Mouse (Mus musculus) midbrain, embryonic 11.5 days (tissue): Measurements from ENCODE around the gene Eml3. TPM values are rescaled to one million over a fixed set of nuclear protein-coding genes. Genes with fewer than 3 reads are reported as not detected.

Experiments
- ATAC-seq: fragments of 200-750 bp; cut with Nextera tagmentation; 2 replicates; pipeline ENCODE4 v1.8.0; 2017; ENCODE audit warnings: moderate TSS enrichment, moderate library complexity; ENCODE audit not compliant: low FRiP score
- DNase-seq: peaks from one replicate; pipeline ENCODE4 v3.0.0; 2015; ENCODE audit warnings: low spot score; ENCODE audit errors: missing footprints
- H3K27ac ChIP-seq: fragments of 300-500 bp; sonication (generic); 2 replicates; pipeline ENCODE4 v1.5.1; 2014; ENCODE audit warnings: low read depth, low read length
- H3K27me3 ChIP-seq: fragments of 300-500 bp; sonication (generic); 2 replicates; pipeline ENCODE4 v1.6.1; 2014; ENCODE audit warnings: mild to moderate bottlenecking, low read length, moderate library complexity, mixed read lengths; ENCODE audit not compliant: control insufficient read depth, insufficient read depth
- H3K36me3 ChIP-seq: fragments of 300-500 bp; sonication (generic); 2 replicates; pipeline ENCODE4 v1.6.1; 2014; ENCODE audit warnings: mild to moderate bottlenecking, low read length, moderate library complexity, mixed read lengths; ENCODE audit not compliant: control insufficient read depth, insufficient read depth
- H3K4me1 ChIP-seq: fragments of 300-500 bp; sonication (generic); 2 replicates; pipeline ENCODE4 v1.6.1; 2014; ENCODE audit warnings: low read length; ENCODE audit not compliant: control insufficient read depth, insufficient read depth
- H3K4me2 ChIP-seq: fragments of 300-500 bp; sonication (generic); 2 replicates; pipeline ENCODE4 v1.6.1; 2014; ENCODE audit warnings: mild to moderate bottlenecking, moderate library complexity
- H3K4me3 ChIP-seq: fragments of 300-500 bp; sonication (generic); 2 replicates; pipeline ENCODE4 v1.5.1; 2014; ENCODE audit warnings: low read depth, low read length
- H3K9ac ChIP-seq: fragments of 300-500 bp; sonication (generic); 2 replicates; pipeline ENCODE4 v1.6.1; 2014; ENCODE audit warnings: low read length
- H3K9me3 ChIP-seq: fragments of 300-500 bp; sonication (generic); 2 replicates; pipeline ENCODE4 v1.6.1; 2016; ENCODE audit warnings: low read length; ENCODE audit not compliant: control insufficient read depth
- WGBS: fragments of 180-500 bp; shearing (Covaris S2); extraction: QIAGEN DNeasy Blood & Tissue Kit; methylation state at CpG from one replicate; pipeline ENCODE4 v1.1.7; 2014; 5-methylcytosine and 5-hydroxymethylcytosine counted together
- polyA plus RNA-seq: library from polyadenylated mRNA; unstranded; fragments of >200 nt; fragmentation: Nextera tagmentation; extraction: Ambion mirVana; gene quantifications from 2 replicates; pipeline ENCODE4 v1.2.1, GENCODE M21; 2014

Gene Eml3
- polyA plus RNA-seq, 1 experiment from 2014 or later, result 8.2 TPM

DNA sequence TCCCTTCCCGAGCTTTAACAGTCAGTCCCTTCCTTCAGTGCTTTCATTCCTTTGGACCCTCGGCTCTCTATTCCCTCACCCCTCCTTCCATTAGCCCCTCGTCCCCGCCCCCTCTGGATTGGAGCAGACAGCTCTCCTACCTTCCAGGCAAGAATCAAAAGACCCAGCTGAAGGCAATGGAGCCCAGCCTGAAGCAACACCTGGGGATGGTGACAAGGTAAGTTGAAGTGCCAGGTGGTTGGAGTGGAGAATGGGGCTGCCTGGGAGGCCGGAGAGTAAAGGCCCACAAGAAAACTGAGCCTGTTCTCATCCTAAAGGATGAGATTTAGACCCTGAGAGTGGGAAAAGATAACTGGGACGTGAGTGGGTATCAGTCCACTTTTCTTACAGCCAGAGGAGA lies 20.8 kb upstream of the Eml3 start:
- ATAC-seq, result no peak
- no peak overlapping the region for H3K9ac ChIP-seq
- H3K27me3 ChIP-seq, result no peaks in the 10 kb centered on the region
- H3K4me2 ChIP-seq, result no peak overlapping the region
- H3K9me3 ChIP-seq, result no peaks in the 10 kb centered on the region
- no peak overlapping the region for H3K27ac ChIP-seq
- peaks cover 51% of the 10 kb centered on the region for H3K36me3 ChIP-seq
- H3K4me1 ChIP-seq, result no peaks in the 10 kb centered on the region
- DNase-seq, result no peak
- 95% methylated on average over 6 of the region's 6 CpGs for WGBS
- no peak overlapping the region for H3K4me3 ChIP-seq

DNA sequence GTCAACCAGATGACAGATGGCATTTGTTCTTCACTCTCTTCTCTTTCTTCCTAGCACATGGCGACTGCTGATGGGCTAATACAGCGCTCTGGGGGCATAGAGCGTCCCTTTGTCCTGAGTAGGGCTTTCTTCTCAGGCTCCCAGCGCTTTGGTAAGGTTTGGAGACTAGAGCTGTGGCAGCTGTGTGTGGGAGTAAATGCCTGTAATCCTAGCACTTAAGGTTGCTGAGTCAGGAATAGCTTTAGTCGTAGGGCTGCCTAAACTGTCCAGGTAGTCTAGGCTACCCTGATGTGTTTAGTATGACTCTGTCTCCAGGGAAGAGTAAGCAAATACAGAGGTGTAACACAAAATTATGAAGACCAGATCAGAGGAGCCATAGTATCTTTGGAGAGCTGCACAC lies 17.5 kb upstream of the Eml3 start:
- ATAC-seq (no peak), DNase-seq (no peak)
- H3K9me3 ChIP-seq, result no peaks in the 10 kb centered on the region
- H3K9ac ChIP-seq, result no peak overlapping the region
- no peak overlapping the region for H3K4me3 ChIP-seq
- H3K27me3 ChIP-seq, result no peaks in the 10 kb centered on the region
- 85% methylated on average over 5 of the region's 5 CpGs for WGBS
- H3K4me1 ChIP-seq, result no peaks in the 10 kb centered on the region
- no peak overlapping the region for H3K27ac ChIP-seq
- H3K36me3 ChIP-seq, result peaks cover 67% of the 10 kb centered on the region
- H3K4me2 ChIP-seq, result no peak overlapping the region

DNA sequence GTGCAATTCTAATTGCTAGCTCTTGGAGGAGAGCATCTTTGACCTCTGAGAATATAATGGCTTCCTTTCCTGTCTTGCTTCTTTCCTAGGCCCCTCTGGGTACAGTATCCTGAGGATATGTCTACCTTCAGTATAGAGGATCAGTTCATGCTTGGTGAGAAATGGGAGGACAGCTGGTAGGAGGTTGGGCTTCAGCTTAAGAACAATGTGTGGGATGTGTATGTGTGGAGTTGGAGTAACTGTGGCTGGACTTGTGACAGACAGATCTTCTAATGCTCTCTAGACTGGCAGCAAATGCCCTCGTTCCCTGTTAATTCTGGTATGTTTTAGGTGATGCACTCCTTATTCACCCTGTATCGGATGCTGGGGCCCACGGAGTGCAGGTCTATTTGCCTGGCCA lies 15.1 kb upstream of the Eml3 start:
- 95% methylated on average over 3 of the region's 3 CpGs for WGBS
- Histone ChIP-seq H3K9me3 (no peaks in the 10 kb centered on the region), H3K27ac (no peak overlapping the region), H3K4me1 (no peaks in the 10 kb centered on the region), H3K36me3 (peaks cover 52% of the 10 kb centered on the region), H3K4me3 (no peak overlapping the region), H3K4me2 (no peak overlapping the region), H3K9ac (no peak overlapping the region), H3K27me3 (no peaks in the 10 kb centered on the region)
- no peak for DNase-seq
- ATAC-seq, result no peak

DNA sequence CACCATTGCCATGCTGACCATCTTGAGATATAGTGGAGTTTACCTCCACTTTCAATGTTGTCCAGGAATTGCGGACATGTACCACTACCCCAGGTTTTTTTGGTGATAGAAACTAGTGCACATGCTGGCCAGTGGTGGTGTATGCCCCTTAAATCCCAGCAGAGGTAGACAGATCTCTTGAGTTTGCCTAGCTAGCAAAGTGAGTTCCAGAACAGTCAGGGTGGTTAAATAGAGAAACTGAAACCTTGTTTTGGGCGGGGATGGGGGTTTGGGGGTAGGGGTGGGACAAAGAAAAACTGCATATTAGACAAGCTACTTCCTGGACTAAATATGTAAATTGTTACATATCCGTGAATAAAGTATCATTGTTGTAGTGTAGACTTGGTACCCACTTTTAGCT lies 10.4 kb upstream of the Eml3 start:
- Histone ChIP-seq H3K4me2 (no peak overlapping the region), H3K36me3 (peaks cover 23% of the 10 kb centered on the region), H3K9me3 (no peaks in the 10 kb centered on the region), H3K4me3 (no peak overlapping the region), H3K27me3 (no peaks in the 10 kb centered on the region), H3K9ac (no peak overlapping the region), H3K4me1 (peaks cover 14% of the 10 kb centered on the region), H3K27ac (no peak overlapping the region)
- ATAC-seq, result no peak
- WGBS, result 91% methylated on average over 3 of the region's 3 CpGs
- DNase-seq, result no peak

DNA sequence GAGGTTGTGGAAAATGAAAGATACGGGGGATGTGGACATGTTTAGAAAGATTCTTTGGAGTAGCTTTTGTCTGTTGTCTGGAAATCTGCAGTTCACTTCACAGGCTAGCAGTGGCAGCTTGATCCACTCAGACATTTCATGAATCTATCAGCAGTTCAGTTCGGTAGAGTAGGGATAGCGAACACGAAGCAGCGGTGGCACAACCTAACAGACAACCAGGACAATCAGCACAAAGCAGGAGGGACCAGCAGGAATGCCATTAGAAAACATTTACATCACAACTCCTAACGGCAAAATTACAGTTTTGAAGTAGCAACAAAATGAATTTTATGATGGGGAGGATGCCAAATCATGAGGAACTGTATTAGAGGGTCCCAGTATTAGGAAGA lies 9.7 kb upstream of the Eml3 start:
- Histone ChIP-seq H3K9me3 (no peaks in the 10 kb centered on the region), H3K27ac (peak overlapping the region; percentile 60; the same call in 1 of the 2 replicates), H3K4me2 (peak overlapping the region; percentile 70), H3K9ac (peak overlapping the region; percentile 73), H3K4me1 (peaks cover 14% of the 10 kb centered on the region), H3K36me3 (peaks cover 17% of the 10 kb centered on the region), H3K27me3 (no peaks in the 10 kb centered on the region), H3K4me3 (peak overlapping the region; percentile 77)
- 74% methylated on average over 6 of the region's 6 CpGs for WGBS
- no peak for DNase-seq
- ATAC-seq, result no peak

DNA sequence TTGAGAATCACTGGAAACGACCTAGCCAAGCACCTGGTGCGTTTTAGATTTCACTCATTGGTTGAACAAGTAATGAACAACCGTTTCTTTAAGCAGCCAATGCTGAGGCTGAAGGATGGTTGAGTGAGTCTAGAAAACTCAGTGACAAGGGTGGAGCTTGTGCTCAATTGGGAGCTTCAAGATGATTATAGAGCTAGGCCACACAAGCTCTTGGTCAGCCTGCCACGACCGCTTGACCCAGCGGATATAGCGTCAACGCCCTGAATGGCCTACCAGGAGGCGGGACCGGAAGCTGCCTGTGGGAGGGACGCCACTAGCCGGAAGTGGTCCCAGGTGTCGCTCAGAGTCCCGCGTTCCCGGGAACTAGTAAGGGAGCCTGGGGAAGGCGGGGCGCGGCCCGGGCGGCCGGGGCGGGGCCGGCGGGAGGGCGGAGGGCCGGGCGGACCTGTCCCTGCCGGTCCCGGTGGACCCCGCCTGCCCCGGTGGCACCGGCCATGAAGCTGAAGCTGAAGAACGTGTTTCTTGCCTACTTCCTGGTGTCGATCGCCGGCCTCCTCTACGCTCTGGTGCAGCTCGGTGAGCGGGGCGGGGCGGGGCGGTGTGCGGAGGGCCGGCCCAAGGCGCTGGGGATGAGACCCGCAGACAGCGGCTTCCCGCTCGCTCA lies 9.1 kb upstream of the Eml3 start, which contains the start of gene B3gat3:
Gene B3gat3 (plus strand): TSS at position 302 of the 664 bp plus-strand sequence.
- ATAC-seq, result peak; percentile 99
- Histone ChIP-seq H3K9me3 (no peaks in the 10 kb centered on the region), H3K4me2 (peak within 1 kb of the TSS; percentile 70)

DNA sequence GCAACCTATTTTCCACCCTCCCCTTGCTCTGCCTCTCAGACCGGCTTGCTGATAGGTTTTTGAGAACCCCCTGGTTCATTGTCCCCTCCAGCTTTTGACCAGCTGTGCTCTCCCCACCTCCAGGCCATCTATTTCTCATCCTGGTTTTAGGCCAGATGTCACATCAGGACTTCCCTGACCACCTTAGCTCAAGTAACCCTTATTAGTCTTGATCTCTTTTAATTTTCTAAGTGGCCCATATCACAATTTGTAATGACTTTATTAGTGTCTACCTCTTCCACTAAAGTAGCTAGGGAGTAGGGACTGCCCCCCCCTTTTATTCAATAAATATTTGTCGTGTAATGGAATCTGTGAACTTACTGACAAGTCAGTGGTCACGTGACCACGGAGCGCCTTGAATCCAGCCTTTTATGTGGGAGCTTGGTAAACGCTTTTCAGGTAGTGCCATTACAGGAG lies 8.5 kb upstream of the Eml3 start:
- no peak for DNase-seq
- peak overlapping the region; percentile 77 for H3K4me3 ChIP-seq
- peak overlapping the region; percentile 70 for H3K4me2 ChIP-seq
- peaks cover 5% of the 10 kb centered on the region; the same call in 1 of the 2 replicates for H3K36me3 ChIP-seq
- no peaks in the 10 kb centered on the region for H3K9me3 ChIP-seq
- peaks cover 14% of the 10 kb centered on the region for H3K4me1 ChIP-seq
- peak; percentile 29; the same call in 1 of the 2 replicates for ATAC-seq
- peak overlapping the region; percentile 73 for H3K9ac ChIP-seq
- peak overlapping the region; percentile 60 for H3K27ac ChIP-seq
- H3K27me3 ChIP-seq, result no peaks in the 10 kb centered on the region
- 3% methylated on average over 6 of the region's 6 CpGs for WGBS

More for the DNA sequence above, 9.1 kb upstream of the Eml3 start, which contains the start of gene B3gat3:
- Histone ChIP-seq H3K4me3 (peak within 1 kb of the TSS; percentile 77), H3K27me3 (no peaks in the 10 kb centered on the region), H3K9ac (peak within 1 kb of the TSS; percentile 73), H3K36me3 (peaks cover 12% of the 10 kb centered on the region), H3K4me1 (peaks cover 14% of the 10 kb centered on the region), H3K27ac (peak within 1 kb of the TSS; percentile 60)
- DNase-seq, result peak; percentile 99
- WGBS, result 4% methylated on average over 40 of the region's 50 CpGs

DNA sequence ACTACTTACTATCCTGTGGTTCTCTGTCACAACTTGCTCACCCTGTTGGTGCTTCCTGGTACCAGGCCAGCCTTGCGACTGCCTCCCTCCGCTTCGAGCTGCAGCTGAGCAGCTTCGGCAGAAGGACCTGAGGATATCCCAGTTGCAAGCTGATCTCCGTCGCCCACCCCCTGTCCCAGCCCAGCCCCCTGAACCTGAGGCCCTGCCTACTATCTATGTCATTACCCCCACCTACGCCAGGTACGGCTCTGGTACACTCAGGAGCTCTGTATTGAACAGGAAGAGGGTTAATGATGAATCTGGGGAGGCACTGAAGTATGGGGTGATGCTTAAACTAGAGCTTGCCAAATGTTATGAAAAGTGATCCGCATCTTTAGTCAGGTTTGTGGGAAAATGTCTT lies 7.6 kb upstream of the Eml3 start:
- Histone ChIP-seq H3K36me3 (no peaks in the 10 kb centered on the region; the same call in 1 of the 2 replicates), H3K9me3 (no peaks in the 10 kb centered on the region), H3K4me3 (no peak overlapping the region), H3K27me3 (no peaks in the 10 kb centered on the region), H3K4me2 (no peak overlapping the region), H3K27ac (no peak overlapping the region), H3K4me1 (peaks cover 14% of the 10 kb centered on the region), H3K9ac (no peak overlapping the region)
- ATAC-seq (no peak), DNase-seq (no peak)
- WGBS, result 81% methylated on average over 9 of the region's 9 CpGs

DNA sequence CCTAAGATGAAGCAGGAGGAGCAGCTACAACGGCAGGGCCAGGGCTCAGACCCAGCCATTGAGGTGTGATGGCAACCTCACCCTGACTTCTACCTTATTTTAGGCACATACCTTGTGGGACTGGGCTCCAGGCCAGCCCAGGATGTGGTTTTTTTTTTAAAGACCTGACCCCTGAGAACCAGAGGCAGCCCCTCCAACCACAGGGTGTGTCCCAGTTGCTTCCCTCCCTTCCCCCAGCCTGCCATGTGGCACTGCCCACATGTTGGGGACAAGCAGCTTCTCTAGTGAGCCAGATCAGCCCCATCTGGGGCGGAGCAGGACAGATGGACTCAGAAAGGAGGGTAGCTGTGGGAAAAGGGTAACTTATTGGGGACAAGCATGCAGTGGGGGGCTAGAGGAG lies 2.6 kb upstream of the Eml3 start:
- no peak overlapping the region for H3K27ac ChIP-seq
- no peak for DNase-seq
- H3K4me3 ChIP-seq, result no peak overlapping the region
- H3K36me3 ChIP-seq, result no peaks in the 10 kb centered on the region; the same call in 1 of the 2 replicates
- H3K27me3 ChIP-seq, result no peaks in the 10 kb centered on the region
- WGBS, result 91% methylated on average over 2 of the region's 2 CpGs
- peaks cover 13% of the 10 kb centered on the region for H3K4me1 ChIP-seq
- no peak overlapping the region for H3K9ac ChIP-seq
- no peak overlapping the region for H3K4me2 ChIP-seq
- ATAC-seq, result no peak
- H3K9me3 ChIP-seq, result no peaks in the 10 kb centered on the region
